8 mouse cellular contexts compared by ENCODE assay signal in the genomic region with DNA sequence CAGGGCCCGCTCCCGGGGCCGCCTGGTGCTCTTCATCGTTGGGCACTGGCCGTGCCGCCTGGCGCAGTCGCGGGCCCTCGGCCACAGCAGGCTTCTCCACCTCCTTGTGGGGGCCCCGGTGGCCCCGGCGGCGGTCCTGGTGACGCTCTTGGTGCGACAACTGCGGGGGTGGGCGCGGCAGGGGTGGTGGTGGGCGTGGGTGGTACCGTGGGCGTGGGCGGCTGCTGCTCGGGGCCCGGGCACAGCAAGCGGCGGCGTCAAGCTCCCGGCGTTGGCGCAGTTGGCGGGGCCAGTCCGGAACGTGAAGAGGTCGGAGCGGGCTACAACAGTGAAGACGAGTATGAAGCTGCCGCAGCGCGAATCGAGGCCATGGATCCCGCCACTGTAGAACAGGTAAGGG. TPM values are rescaled to one million over a fixed set of nuclear protein-coding genes. Genes with fewer than 3 reads are reported as not detected.
A peak's percentile ranks its signal among the peaks of the same experiment; 100 is the strongest.
DNase-seq lines count a peak whose midpoint lies in the region; ATAC-seq and TF ChIP-seq lines count a peak whose summit lies in the region.

No protein-coding gene starts in this region.

- no peaks in the 10 kb centered on the region for H3K27me3 ChIP-seq in heart, postnatal 0 days (ENCODE audit: control insufficient read depth, insufficient read depth, low read length)
- no peaks in the 10 kb centered on the region for H3K27me3 ChIP-seq in liver, adult 2 months (ENCODE audit: control insufficient read depth, insufficient read depth, low read length)

- no peaks in the 10 kb centered on the region for H3K4me1 ChIP-seq in heart, postnatal 0 days (ENCODE audit: control insufficient read depth, insufficient read depth)
- peaks cover 7% of the 10 kb centered on the region for H3K4me1 ChIP-seq in liver, adult 2 months (ENCODE audit: control insufficient read depth, insufficient read depth, low read length)
- H3K4me1 ChIP-seq in olfactory bulb, adult 2 months (ENCODE audit: control insufficient read depth, insufficient read depth, low read length), result no peaks in the 10 kb centered on the region

- H3K36me3 ChIP-seq in heart, postnatal 0 days (replicated peaks; ENCODE audit: control insufficient read depth, insufficient read depth, low read length), result no peaks in the 10 kb centered on the region
- no peaks in the 10 kb centered on the region; the same call in 1 of the 2 replicates for H3K36me3 ChIP-seq in liver, adult 2 months (ENCODE audit: control insufficient read depth, insufficient read depth, low read length)

- 14% methylated on average over 31 of the region's 42 CpGs for WGBS in heart, postnatal 0 days
- under 1% methylated on average over 28 of the region's 42 CpGs for WGBS in liver, adult 2 months
- 25% methylated on average over 42 of the region's 42 CpGs for WGBS in olfactory bulb, adult 2 months

- peak overlapping the region; percentile 74 for H3K4me2 ChIP-seq in heart, postnatal 0 days (ENCODE audit: low read depth, low read length)

- H3K9me3 ChIP-seq in heart, postnatal 0 days (replicated peaks; ENCODE audit: control insufficient read depth, low read length), result no peaks in the 10 kb centered on the region

- H3K4me3 ChIP-seq in heart, postnatal 0 days (ENCODE audit: low read depth, low read length), result peak overlapping the region; percentile 85
- peak overlapping the region; percentile 89 for H3K4me3 ChIP-seq in liver, adult 2 months (ENCODE audit: insufficient read depth, low read depth, low read length)
- H3K4me3 ChIP-seq in olfactory bulb, adult 2 months (ENCODE audit: insufficient read depth, low read depth, low read length), result peak overlapping the region; percentile 68

- peaks cover 7% of the 10 kb centered on the region for H3K79me2 ChIP-seq in liver, adult 2 months (ENCODE audit: control insufficient read depth, insufficient read depth, low read length)

- no peak for TF ChIP-seq EP300 in heart, postnatal 0 days (IDR thresholded peaks at IDR 0.05; ENCODE audit: low read depth)

- peak overlapping the region; percentile 89 for H3K9ac ChIP-seq in heart, postnatal 0 days (replicated peaks; ENCODE audit: low read depth, low read length)
- peak overlapping the region; percentile 97 for H3K9ac ChIP-seq in liver, adult 2 months (ENCODE audit: low read depth, low read length)

- no peak for ATAC-seq in heart, postnatal 0 days (ENCODE audit: insufficient read depth, low read depth)

- H3K27ac ChIP-seq in heart, postnatal 0 days (ENCODE audit: low read depth), result peak overlapping the region; percentile 90
- peak overlapping the region; percentile 79 for H3K27ac ChIP-seq in liver, adult 2 months (replicated peaks; ENCODE audit: insufficient read depth, low read depth, low read length)
- H3K27ac ChIP-seq in olfactory bulb, adult 2 months (ENCODE audit: insufficient read depth, low read depth, low read length), result 0 out of 2 replicates have a peak overlapping the region, but pooled peaks have one; percentile 36

- no peak for TF ChIP-seq POLR2A in liver, adult 2 months (IDR thresholded peaks at IDR 0.05; ENCODE audit: extremely low read depth, insufficient read depth, low read length)
- no peak for TF ChIP-seq POLR2A in olfactory bulb, adult 2 months (IDR thresholded peaks at IDR 0.05; ENCODE audit: insufficient read depth, low read depth, low read length)

- TF ChIP-seq CTCF in heart, postnatal 0 days (IDR thresholded peaks at IDR 0.05; ENCODE audit: low read depth), result no peak
- no peak for TF ChIP-seq CTCF in liver, adult 2 months (IDR thresholded peaks at IDR 0.05; ENCODE audit: low read depth, low read length)
- no peak for TF ChIP-seq CTCF in olfactory bulb, adult 2 months (IDR thresholded peaks at IDR 0.05; ENCODE audit: insufficient read depth, low read depth, low read length)

- peak; percentile 23 for DNase-seq in cerebellum, adult 8-10 months
- no peak for DNase-seq in cerebellum, adult 11-12 months
- peak; percentile 42 for DNase-seq in right cerebral cortex, postnatal 14 days
- DNase-seq in right cerebral cortex, postnatal 36 days (ENCODE audit: low spot score in 2 of 2), result no peak
- no peak for DNase-seq in heart, postnatal 0 days (ENCODE audit: low spot score)
- DNase-seq in liver, adult 2 months (ENCODE audit: extremely low read depth, low read depth, low spot score), result no peak
- no peak for DNase-seq in embryo, embryonic 11 days

RNA-seq across cellular contexts. Expression of a gene that starts 1.2 kb away (rescaled TPM):
- 25.7 and 38.0 TPM in 2 replicates for total RNA-seq in heart, postnatal 0 days (2014; rRNA removed; ENCODE audit: low replicate concordance)
- polyA plus RNA-seq in heart, postnatal 0 days (2015; fragmentation: Nextera tagmentation; extraction: Ambion mirVana), result 14.4 and 16.2 TPM in 2 replicates
- total RNA-seq in liver, adult 2 months (2014; rRNA removed), result 18.0 and 22.0 TPM in 2 replicates
- 14.2 and 17.0 TPM in 2 replicates for polyA plus RNA-seq in liver, adult 2 months (2012; rRNA removed)
- not detected in 2 replicates for polyA plus RNA-seq in olfactory bulb, adult 2 months (2012; ENCODE audit: insufficient read depth, insufficient read length, low replicate concordance, missing spikeins)

RNA-seq across cellular contexts. Expression of a gene that starts 20.2 kb away (rescaled TPM):
- total RNA-seq in heart, postnatal 0 days (2014; rRNA removed; ENCODE audit: low replicate concordance), result 0.08 and 0.23 TPM in 2 replicates
- polyA plus RNA-seq in heart, postnatal 0 days (2015; fragmentation: Nextera tagmentation; extraction: Ambion mirVana), result 0.20 and 0.22 TPM in 2 replicates
- total RNA-seq in liver, adult 2 months (2014; rRNA removed), result not detected in 2 replicates
- 0.11 TPM in 2 replicates for polyA plus RNA-seq in liver, adult 2 months (2012; rRNA removed)
- polyA plus RNA-seq in olfactory bulb, adult 2 months (2012; ENCODE audit: insufficient read depth, insufficient read length, low replicate concordance, missing spikeins), result not detected in 2 replicates

RNA-seq across cellular contexts. Expression of a gene that starts 35.7 kb away (rescaled TPM):
- total RNA-seq in heart, postnatal 0 days (2014; rRNA removed; ENCODE audit: low replicate concordance), result 3.1 and 15.9 TPM in 2 replicates
- polyA plus RNA-seq in heart, postnatal 0 days (2015; fragmentation: Nextera tagmentation; extraction: Ambion mirVana), result 2.3 and 2.4 TPM in 2 replicates
- total RNA-seq in liver, adult 2 months (2014; rRNA removed), result 0.74 and 1.9 TPM in 2 replicates
- 4.7 and 5.4 TPM in 2 replicates for polyA plus RNA-seq in liver, adult 2 months (2012; rRNA removed)
- not detected in 2 replicates for polyA plus RNA-seq in olfactory bulb, adult 2 months (2012; ENCODE audit: insufficient read depth, insufficient read length, low replicate concordance, missing spikeins)

RNA-seq across cellular contexts. Expression of a gene that starts 41.5 kb away (rescaled TPM):
- total RNA-seq in heart, postnatal 0 days (2014; rRNA removed; ENCODE audit: low replicate concordance), result 19.7 and 30.8 TPM in 2 replicates
- polyA plus RNA-seq in heart, postnatal 0 days (2015; fragmentation: Nextera tagmentation; extraction: Ambion mirVana), result 19.3 and 20.9 TPM in 2 replicates
- 10.6 and 11.5 TPM in 2 replicates for total RNA-seq in liver, adult 2 months (2014; rRNA removed)
- 34.7 and 42.6 TPM in 2 replicates for polyA plus RNA-seq in liver, adult 2 months (2012; rRNA removed)
- not detected in 2 replicates for polyA plus RNA-seq in olfactory bulb, adult 2 months (2012; ENCODE audit: insufficient read depth, insufficient read length, low replicate concordance, missing spikeins)

RNA-seq across cellular contexts. Expression of a gene that starts 52.8 kb away (rescaled TPM):
- total RNA-seq in heart, postnatal 0 days (2014; rRNA removed; ENCODE audit: low replicate concordance), result 2.4 and 6.8 TPM in 2 replicates
- polyA plus RNA-seq in heart, postnatal 0 days (2015; fragmentation: Nextera tagmentation; extraction: Ambion mirVana), result 17.5 and 19.3 TPM in 2 replicates
- total RNA-seq in liver, adult 2 months (2014; rRNA removed), result 11.5 and 13.5 TPM in 2 replicates
- 14.6 and 22.2 TPM in 2 replicates for polyA plus RNA-seq in liver, adult 2 months (2012; rRNA removed)
- 96.6 TPM in 1 of 2 replicates, not detected in the other for polyA plus RNA-seq in olfactory bulb, adult 2 months (2012; ENCODE audit: insufficient read depth, insufficient read length, low replicate concordance, missing spikeins)

Comparison
In these comparisons a context has a peak if more than half of its experiments do, and no peak if none do; other contexts are left out.
1. DNase-seq: peak in cerebellum, adult 8-10 months (single experiment) and right cerebral cortex, postnatal 14 days (single experiment); none in cerebellum, adult 11-12 months (single experiment), right cerebral cortex, postnatal 36 days (0 of 2), heart, postnatal 0 days (single experiment), liver, adult 2 months (single experiment) and embryo, embryonic 11 days (single experiment).
2. H3K27ac ChIP-seq: peak in every context shown above with its lines; median percentile 90 in heart, postnatal 0 days; 79 in liver, adult 2 months; 36 in olfactory bulb, adult 2 months.
3. Peak in every context shown above with its lines, with median percentiles within 50 percentile points of each other: H3K4me3 ChIP-seq.